Mouse (Mus musculus): ENCODE measurements around the gene Cyfip2. TPM values are rescaled to one million over a fixed set of nuclear protein-coding genes. Genes with fewer than 3 reads are reported as not detected.

Cyfip2 gene
- polyA plus RNA-seq, 1 experiment from 2014 or later = 4.9 TPM

DNA sequence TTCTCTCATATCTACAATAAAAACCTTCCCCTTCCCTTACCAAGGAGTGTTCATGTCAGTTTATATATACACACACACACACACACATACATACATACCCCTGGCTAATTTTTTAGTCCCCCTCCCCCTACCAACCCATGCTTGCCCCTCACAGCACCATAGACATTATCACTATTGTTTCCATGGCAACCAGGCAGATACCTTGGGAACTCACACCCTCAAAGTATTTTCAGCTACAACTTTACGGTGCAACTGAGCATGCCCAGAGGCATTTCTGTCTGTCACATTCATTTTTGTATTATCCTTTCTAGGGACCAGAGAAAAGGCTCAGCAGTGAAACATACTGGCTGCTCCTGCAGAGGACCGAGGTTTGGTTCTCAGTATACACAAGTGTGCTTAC, 92.4 kb downstream of the Cyfip2 start:
- Histone ChIP-seq H3K27me3 (replicated peaks) (no peaks in the 10 kb centered on the region), H3K9me3 (replicated peaks) (no peaks in the 10 kb centered on the region), H3K27ac (no peak overlapping the region), H3K9ac (no peak overlapping the region), H3K36me3 (no peaks in the 10 kb centered on the region), H3K4me3 (no peak overlapping the region), H3K4me2 (no peak overlapping the region), H3K4me1 (peaks cover under 1% of the 10 kb centered on the region)
- WGBS (ENCODE audit: insufficient replicate concordance) = 73% methylated on average over 2 of the region's 2 CpGs
- ATAC-seq = no peak

DNA sequence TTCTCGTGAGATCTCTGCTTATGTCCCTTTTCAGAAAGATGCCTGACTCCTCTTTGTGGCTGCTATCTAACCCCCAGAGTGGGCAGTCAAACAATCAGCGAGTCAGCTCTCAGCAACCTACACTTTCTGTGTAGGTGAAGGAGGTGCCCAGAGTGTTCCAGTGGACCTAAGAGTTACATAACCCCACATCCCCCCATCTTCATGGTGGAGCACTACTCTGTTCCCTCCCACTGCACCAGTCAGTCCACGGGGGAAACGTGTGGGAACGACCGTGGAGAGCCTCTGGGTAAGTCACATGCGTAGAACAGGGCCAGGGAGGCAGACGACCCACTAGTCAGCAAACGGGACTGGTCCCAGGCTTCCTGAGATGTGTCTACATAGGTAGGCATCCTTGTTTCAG, 93.3 kb downstream of the Cyfip2 start:
- no peak overlapping the region for H3K9ac ChIP-seq
- H3K27ac ChIP-seq = no peak overlapping the region
- H3K27me3 ChIP-seq (replicated peaks) = no peaks in the 10 kb centered on the region
- WGBS (ENCODE audit: insufficient replicate concordance) = 72% methylated on average over 9 of the region's 9 CpGs
- peaks cover 9% of the 10 kb centered on the region for H3K4me1 ChIP-seq
- ATAC-seq = no peak
- no peak overlapping the region for H3K4me3 ChIP-seq
- H3K36me3 ChIP-seq = no peaks in the 10 kb centered on the region
- no peaks in the 10 kb centered on the region for H3K9me3 ChIP-seq (replicated peaks)
- no peak overlapping the region for H3K4me2 ChIP-seq

DNA sequence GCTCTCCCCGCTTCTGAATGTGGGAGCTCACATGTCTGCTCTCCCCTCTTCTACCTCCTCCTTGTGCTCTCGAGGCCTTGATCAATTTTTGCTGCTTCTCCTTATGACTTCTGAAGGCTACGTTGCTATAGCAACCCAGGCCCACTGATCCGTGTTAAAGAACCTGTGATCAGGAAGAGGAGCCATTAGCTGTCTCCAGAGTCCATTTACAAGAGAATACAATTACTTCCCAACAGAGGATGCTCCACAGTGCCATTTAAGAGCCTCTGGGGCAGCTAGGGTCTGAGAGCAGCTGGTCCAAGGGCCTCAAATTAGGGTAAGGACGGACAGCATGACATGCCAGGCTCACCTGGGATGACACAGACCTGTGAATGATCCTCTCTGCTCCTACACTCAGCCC, 94.1 kb downstream of the Cyfip2 start:
- no peaks in the 10 kb centered on the region for H3K9me3 ChIP-seq (replicated peaks)
- H3K4me3 ChIP-seq = no peak overlapping the region
- no peak overlapping the region for H3K9ac ChIP-seq
- no peak for ATAC-seq
- WGBS (ENCODE audit: insufficient replicate concordance) = 35% methylated on average over 5 of the region's 5 CpGs
- no peak overlapping the region for H3K27ac ChIP-seq
- H3K36me3 ChIP-seq = no peaks in the 10 kb centered on the region
- no peaks in the 10 kb centered on the region for H3K27me3 ChIP-seq (replicated peaks)
- H3K4me1 ChIP-seq = peaks cover 14% of the 10 kb centered on the region
- no peak overlapping the region for H3K4me2 ChIP-seq

DNA sequence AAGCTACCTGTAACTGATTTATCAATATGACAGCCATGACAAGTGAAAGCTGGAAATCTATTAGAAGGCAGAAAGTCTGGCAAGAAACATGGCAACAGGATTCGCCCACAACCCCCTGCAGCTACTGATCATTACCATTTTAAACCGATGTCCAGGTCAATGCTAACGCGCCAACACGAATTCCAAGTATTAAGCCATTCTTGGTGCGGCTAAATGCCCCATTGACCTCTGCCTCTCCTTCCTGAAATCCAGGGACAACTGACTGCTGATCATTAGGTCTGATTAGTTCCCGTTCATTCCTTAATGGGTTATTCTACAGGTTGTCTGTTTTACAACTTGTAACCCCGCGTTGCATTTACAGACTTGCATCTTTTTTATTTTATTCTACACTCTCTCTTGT, 95.0 kb downstream of the Cyfip2 start:
- Histone ChIP-seq H3K4me1 (peaks cover 14% of the 10 kb centered on the region), H3K4me2 (no peak overlapping the region), H3K9me3 (replicated peaks) (no peaks in the 10 kb centered on the region), H3K27me3 (replicated peaks) (no peaks in the 10 kb centered on the region), H3K4me3 (no peak overlapping the region), H3K27ac (no peak overlapping the region), H3K36me3 (no peaks in the 10 kb centered on the region), H3K9ac (no peak overlapping the region)
- no peak for ATAC-seq
- WGBS (ENCODE audit: insufficient replicate concordance) = 80% methylated on average over 9 of the region's 9 CpGs

DNA sequence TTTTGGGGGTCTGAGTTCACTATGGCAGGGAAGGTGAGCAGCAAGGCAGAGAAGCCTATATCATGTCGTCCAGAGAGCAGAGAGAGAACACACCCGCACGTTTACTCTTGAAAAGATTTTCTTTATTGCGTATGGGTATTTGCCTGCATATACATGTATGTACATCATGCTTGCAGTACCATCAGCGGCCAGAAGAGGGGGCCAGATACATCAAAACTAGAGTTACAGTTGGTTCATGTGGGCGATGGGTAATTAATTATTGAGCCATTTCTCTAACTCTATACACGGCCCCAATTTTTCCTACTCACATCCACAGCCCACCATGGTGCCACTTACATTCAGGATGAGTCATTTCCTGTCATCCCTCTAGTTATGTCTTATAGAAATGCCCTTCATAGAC, 96.0 kb downstream of the Cyfip2 start:
- no peak for ATAC-seq
- no peak overlapping the region for H3K4me3 ChIP-seq
- WGBS (ENCODE audit: insufficient replicate concordance) = 60% methylated on average over 7 of the region's 7 CpGs
- H3K9me3 ChIP-seq (replicated peaks) = no peaks in the 10 kb centered on the region
- no peak overlapping the region for H3K4me2 ChIP-seq
- no peak overlapping the region for H3K27ac ChIP-seq
- peaks cover 17% of the 10 kb centered on the region for H3K4me1 ChIP-seq
- no peaks in the 10 kb centered on the region for H3K27me3 ChIP-seq (replicated peaks)
- no peak overlapping the region for H3K9ac ChIP-seq
- no peaks in the 10 kb centered on the region for H3K36me3 ChIP-seq

DNA sequence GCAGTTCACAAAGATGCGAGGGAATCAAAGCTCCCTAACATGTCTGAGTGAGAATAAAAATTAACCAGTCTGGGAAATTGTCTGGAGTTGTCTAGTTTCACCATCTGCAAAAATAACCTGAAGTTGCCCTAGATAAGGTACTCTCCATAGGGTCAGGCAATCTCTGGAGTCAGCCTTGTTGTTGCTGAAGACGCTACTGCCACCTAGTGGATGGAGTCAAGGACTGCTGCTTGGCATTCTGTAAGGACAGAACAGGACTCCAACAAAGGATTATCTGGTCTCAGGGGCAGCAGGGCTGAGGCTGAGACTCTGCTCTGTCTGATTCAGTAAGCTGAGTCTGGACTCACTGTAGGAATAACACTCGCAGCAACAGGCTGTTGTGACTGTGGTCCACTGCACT, 97.3 kb downstream of the Cyfip2 start:
- WGBS (ENCODE audit: insufficient replicate concordance) = 22% methylated on average over 3 of the region's 3 CpGs

DNA sequence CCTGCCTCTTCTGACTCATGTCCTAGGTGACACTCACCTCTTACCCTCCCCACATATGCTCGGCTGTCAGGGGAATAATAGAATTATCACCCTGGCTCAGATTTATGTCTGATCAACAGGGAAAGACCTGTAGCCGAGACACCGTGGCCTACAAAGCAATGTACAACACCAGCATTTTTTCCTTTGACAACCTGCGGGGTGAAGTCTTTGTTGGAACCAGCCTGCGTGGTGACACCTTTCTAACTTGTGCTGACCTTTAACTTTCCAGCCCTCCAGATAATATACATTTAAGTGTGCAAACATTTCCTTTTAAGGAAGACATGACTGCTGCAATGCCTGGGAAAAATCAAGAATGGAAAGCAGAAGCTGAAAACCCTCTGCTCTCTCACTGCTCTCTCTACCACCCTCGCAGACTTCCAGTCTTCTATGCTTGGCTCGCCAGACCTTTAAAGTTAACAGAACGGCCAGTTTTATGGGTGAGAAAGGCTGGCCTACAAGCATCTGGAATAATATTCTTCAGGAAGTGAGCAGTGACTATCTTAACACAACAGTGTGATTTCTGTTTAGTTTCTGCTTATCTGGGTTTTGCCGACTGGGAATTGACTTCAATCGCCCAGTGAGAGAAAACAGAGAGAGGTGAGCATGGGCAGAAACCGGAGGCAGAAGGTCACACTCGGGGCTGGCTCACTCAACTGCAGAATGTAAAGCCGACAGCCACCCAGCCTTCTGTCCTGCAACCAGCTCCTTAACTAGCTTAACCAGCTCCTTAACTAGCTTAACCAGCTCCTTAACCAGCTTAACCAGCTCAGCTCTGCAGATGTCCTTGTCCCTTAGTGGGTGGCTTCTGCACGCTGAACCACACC, 98.1 kb downstream of the Cyfip2 start:
- ATAC-seq = no peak

More for the DNA sequence above, 97.3 kb downstream of the Cyfip2 start:
- Histone ChIP-seq H3K27me3 (replicated peaks) (no peaks in the 10 kb centered on the region), H3K9me3 (replicated peaks) (no peaks in the 10 kb centered on the region), H3K4me3 (no peak overlapping the region), H3K27ac (peak overlapping the region; percentile 45; the same call in 1 of the 2 replicates), H3K4me2 (no peak overlapping the region), H3K4me1 (peaks cover 18% of the 10 kb centered on the region), H3K36me3 (no peaks in the 10 kb centered on the region), H3K9ac (no peak overlapping the region)
- peak; percentile 65 for ATAC-seq

DNA sequence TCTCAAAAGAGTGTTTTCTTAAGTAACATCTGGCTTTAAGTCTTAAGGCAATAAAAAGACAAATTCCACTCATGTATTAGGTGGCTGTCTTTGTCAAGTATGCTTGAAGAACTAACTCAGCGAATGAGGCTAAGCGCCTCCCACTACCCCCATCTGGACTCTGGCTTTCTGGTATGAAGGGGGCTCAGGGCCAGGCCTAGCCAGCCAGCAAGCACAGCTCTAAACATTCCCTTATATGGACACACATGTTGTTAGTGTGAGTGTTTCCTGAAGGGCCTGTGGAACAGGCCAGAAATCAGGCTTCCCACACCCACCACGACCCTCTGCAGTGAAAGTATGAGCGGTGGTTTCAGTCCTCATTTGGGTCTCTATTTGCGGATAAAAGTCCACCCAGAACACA, 98.8 kb downstream of the Cyfip2 start:
- H3K27me3 ChIP-seq (replicated peaks) = no peaks in the 10 kb centered on the region
- H3K27ac ChIP-seq = peak overlapping the region; percentile 23; the same call in 1 of the 2 replicates
- H3K9ac ChIP-seq = no peak overlapping the region
- H3K36me3 ChIP-seq = no peaks in the 10 kb centered on the region
- no peak for ATAC-seq
- WGBS (ENCODE audit: insufficient replicate concordance) = 61% methylated on average over 5 of the region's 5 CpGs
- H3K9me3 ChIP-seq (replicated peaks) = no peaks in the 10 kb centered on the region
- H3K4me2 ChIP-seq = no peak overlapping the region
- no peak overlapping the region for H3K4me3 ChIP-seq
- H3K4me1 ChIP-seq = peaks cover 18% of the 10 kb centered on the region

More for the DNA sequence above, 98.1 kb downstream of the Cyfip2 start:
- 47% methylated on average over 14 of the region's 14 CpGs for WGBS (ENCODE audit: insufficient replicate concordance)
- H3K4me2 ChIP-seq = no peak overlapping the region
- no peaks in the 10 kb centered on the region for H3K27me3 ChIP-seq (replicated peaks)
- H3K4me1 ChIP-seq = peaks cover 18% of the 10 kb centered on the region
- H3K9me3 ChIP-seq (replicated peaks) = no peaks in the 10 kb centered on the region
- H3K36me3 ChIP-seq = no peaks in the 10 kb centered on the region
- peak overlapping the region; percentile 45 for H3K27ac ChIP-seq
- H3K9ac ChIP-seq = no peak overlapping the region
- H3K4me3 ChIP-seq = no peak overlapping the region

DNA sequence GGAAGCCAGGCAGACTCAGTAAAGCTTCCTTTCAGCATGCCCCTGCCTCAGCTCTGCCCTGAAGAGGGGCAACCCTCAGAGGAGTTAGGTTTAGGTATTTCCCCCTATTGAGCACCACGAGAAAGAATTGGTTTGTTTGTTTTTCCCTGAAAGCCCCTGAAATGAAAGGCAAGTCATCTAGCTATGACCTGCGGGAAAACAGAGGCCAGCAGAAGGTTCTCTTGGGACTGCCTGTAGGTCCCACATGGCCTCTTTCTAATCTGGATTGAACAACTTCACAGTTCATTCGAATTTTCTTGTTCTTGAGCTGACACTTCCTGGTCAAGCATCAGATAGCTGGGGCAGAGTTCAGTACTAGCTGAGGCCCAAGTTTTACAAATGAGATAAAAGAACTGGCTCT, 100.8 kb downstream of the Cyfip2 start:
- no peak overlapping the region for H3K27ac ChIP-seq
- H3K4me1 ChIP-seq = peaks cover 18% of the 10 kb centered on the region
- no peaks in the 10 kb centered on the region for H3K27me3 ChIP-seq (replicated peaks)
- H3K4me3 ChIP-seq = no peak overlapping the region
- no peaks in the 10 kb centered on the region for H3K36me3 ChIP-seq
- WGBS (ENCODE audit: insufficient replicate concordance) = 21% methylated on average over 3 of the region's 3 CpGs
- ATAC-seq = no peak
- no peaks in the 10 kb centered on the region for H3K9me3 ChIP-seq (replicated peaks)
- no peak overlapping the region for H3K4me2 ChIP-seq
- H3K9ac ChIP-seq = no peak overlapping the region

DNA sequence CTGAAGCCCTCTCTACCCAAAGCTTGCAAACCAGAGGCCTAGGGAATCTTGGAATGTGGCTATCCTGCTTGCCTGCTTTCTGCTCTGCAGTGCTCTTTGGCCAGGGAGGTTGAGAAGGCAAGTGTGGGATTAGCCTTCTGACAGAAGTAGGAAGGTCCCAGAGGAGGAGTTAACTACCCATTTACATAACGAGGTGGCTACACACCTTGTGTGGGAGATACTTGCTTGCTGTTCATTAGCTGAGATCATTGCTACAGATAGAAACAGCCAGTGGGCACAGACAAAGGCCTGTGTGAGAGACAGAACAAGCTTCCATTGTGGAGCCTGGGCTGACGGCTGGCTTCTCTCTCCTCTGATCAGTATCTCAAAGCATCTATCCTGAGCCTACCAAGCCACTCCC, 102.8 kb downstream of the Cyfip2 start:
- H3K4me1 ChIP-seq = peaks cover 14% of the 10 kb centered on the region; the same call in 1 of the 2 replicates
- H3K9me3 ChIP-seq (replicated peaks) = no peaks in the 10 kb centered on the region
- no peak for ATAC-seq
- H3K27me3 ChIP-seq (replicated peaks) = no peaks in the 10 kb centered on the region
- no peak overlapping the region for H3K4me2 ChIP-seq
- H3K9ac ChIP-seq = no peak overlapping the region
- no peak overlapping the region for H3K27ac ChIP-seq
- no peak overlapping the region for H3K4me3 ChIP-seq
- WGBS (ENCODE audit: insufficient replicate concordance) = 40% methylated on average over 2 of the region's 2 CpGs
- no peaks in the 10 kb centered on the region for H3K36me3 ChIP-seq

DNA sequence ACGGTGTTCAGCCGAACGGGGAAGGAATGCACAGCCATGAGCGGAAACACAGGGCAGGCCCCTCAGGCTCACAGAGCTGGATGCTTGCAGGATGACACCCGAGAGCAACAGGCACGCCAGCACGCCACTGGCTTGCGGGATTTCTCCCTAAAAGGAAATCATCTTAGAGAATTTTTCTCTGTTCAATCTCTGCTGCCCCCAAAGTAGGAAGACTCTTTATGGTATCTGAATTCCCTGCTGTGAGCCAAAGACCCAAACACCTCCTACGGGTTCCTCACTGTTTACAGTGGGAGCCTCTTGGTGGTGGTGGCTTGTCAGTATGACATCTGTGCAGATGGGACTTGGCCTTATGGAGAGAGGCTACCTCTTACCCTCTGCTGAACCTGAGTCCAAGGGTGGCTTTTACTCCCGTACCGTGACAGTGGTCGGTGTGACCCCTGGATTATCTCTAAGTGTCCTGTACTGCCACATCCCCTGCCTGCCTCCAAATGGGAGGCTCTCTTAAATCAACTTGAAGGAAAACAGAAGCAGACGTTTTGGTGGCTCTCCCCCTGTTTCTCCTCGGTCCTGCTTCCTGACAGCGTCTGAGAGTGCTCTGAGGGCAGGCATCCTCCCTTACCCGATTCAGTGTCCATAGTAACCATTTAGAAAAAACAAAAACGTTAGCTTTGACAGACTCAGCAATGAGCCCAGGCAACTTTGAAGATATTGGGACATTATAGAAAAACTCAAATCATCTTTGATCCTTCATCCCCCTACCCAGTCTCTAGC, 106.8 kb downstream of the Cyfip2 start:
- WGBS (ENCODE audit: insufficient replicate concordance) = 60% methylated on average over 17 of the region's 17 CpGs
- H3K36me3 ChIP-seq = no peaks in the 10 kb centered on the region
- no peak overlapping the region for H3K4me2 ChIP-seq
- no peaks in the 10 kb centered on the region for H3K27me3 ChIP-seq (replicated peaks)
- no peak for ATAC-seq
- H3K4me3 ChIP-seq = no peak overlapping the region
- H3K4me1 ChIP-seq = no peaks in the 10 kb centered on the region
- H3K9ac ChIP-seq = no peak overlapping the region
- no peaks in the 10 kb centered on the region for H3K9me3 ChIP-seq (replicated peaks)
- peak overlapping the region; percentile 41; the same call in 1 of the 2 replicates for H3K27ac ChIP-seq

DNA sequence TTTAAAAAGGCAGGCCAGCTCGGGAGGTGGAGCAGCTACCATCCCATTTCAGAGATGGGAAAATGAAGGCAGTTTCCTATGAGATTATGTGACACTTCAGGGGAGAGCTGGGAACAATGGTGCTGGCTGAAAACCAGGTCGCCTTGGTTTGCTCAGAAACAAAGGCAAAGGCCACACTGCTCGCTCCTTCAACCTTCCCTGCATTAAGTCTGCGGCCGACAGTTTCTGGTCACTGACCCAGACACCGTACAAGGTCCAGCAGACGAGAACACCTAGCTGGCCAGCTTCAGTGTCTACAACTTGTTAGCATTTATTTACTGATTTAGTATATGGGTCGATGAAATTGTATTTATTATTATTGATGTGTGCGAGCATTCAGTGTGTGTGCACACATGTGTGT, 107.8 kb downstream of the Cyfip2 start:
- Histone ChIP-seq H3K36me3 (no peaks in the 10 kb centered on the region; the same call in 1 of the 2 replicates), H3K27me3 (replicated peaks) (no peaks in the 10 kb centered on the region), H3K9ac (no peak overlapping the region), H3K4me1 (no peaks in the 10 kb centered on the region), H3K27ac (0 out of 2 replicates have a peak overlapping the region, but pooled peaks have one; percentile 13), H3K9me3 (replicated peaks) (no peaks in the 10 kb centered on the region), H3K4me2 (no peak overlapping the region), H3K4me3 (no peak overlapping the region)
- 69% methylated on average over 9 of the region's 9 CpGs for WGBS (ENCODE audit: insufficient replicate concordance)
- ATAC-seq = no peak
